Mouse (Mus musculus): ENCODE data around the gene Dpagt1.

GRCm38 (mm10) chr9:44341487-44341886 is 15.7 kb downstream of the Dpagt1 start:
- TF ChIP-seq CTCF (IDR thresholded peaks at IDR 0.05; ENCODE audit: insufficient read depth, low read depth, low read length): no peak
- no peak for TF ChIP-seq POLR2A (IDR thresholded peaks at IDR 0.05; ENCODE audit: insufficient read depth, low read depth, low read length)
